ENCODE assay signal across 11 mouse cellular contexts in genomic region chr4:106704416-106704815, GRCm38 (mm10). TPM values are rescaled to one million over a fixed set of nuclear protein-coding genes. Genes with fewer than 3 reads are reported as not detected.
DNase-seq lines count a peak whose midpoint lies in the region; ATAC-seq lines count a peak whose summit lies in the region.
"Had no signal": no experiment of that assay in that cellular context is flagged by ENCODE, and none has a peak within 500 bp of the region (broad histone marks: within the 10 kb centered on the region; RNA-seq: fewer than 3 reads in every experiment).

No protein-coding gene starts in this region.

- no peak overlapping the region for H3K4me2 ChIP-seq in forebrain, embryonic 14.5 days (ENCODE audit: low read length)
- H3K4me2 ChIP-seq in neural tube, embryonic 13.5 days, result no peak overlapping the region
- H3K4me2 ChIP-seq: heart, embryonic 15.5 days had no signal

- no peak overlapping the region for H3K4me3 ChIP-seq in forebrain, embryonic 14.5 days (ENCODE audit: low read depth, low read length)
- H3K4me3 ChIP-seq in neural tube, embryonic 13.5 days, result no peak overlapping the region
- H3K4me3 ChIP-seq: heart, embryonic 15.5 days; megakaryocyte, embryonic 14.5 days had no signal

- H3K9me3 ChIP-seq in forebrain, embryonic 14.5 days (replicated peaks; ENCODE audit: control insufficient read depth, low read length), result no peaks in the 10 kb centered on the region
- no peaks in the 10 kb centered on the region for H3K9me3 ChIP-seq in neural tube, embryonic 13.5 days
- H3K9me3 ChIP-seq: heart, embryonic 15.5 days; megakaryocyte, embryonic 14.5 days had no signal

- no peaks in the 10 kb centered on the region for H3K27me3 ChIP-seq in forebrain, embryonic 14.5 days (replicated peaks; ENCODE audit: control insufficient read depth, insufficient read depth, low read length)
- no peaks in the 10 kb centered on the region for H3K27me3 ChIP-seq in neural tube, embryonic 13.5 days

- ATAC-seq in forebrain, embryonic 14.5 days, result peak; percentile 63; the same call in 1 of the 2 replicates
- peak; percentile 33; the same call in 1 of the 2 replicates for ATAC-seq in neural tube, embryonic 13.5 days (ENCODE audit: low read depth)
- ATAC-seq in CD4-positive, CD25-positive, alpha-beta regulatory T cell, adult 4 months, result no peak

- peak; percentile 45 for DNase-seq in cerebellum, adult 9-10 months
- DNase-seq in forebrain, embryonic 14.5 days (ENCODE audit: low spot score), result peak; percentile 72
- DNase-seq in kidney, postnatal 36 days, result peak; percentile 53 to 59
- no peak for DNase-seq in thymus, postnatal 0 days (ENCODE audit: low spot score)
- DNase-seq in gastrocnemius, adult 8-10 months (ENCODE audit: low spot score in 2 of 2), result no peak
- DNase-seq in lung, postnatal 10 days, result no peak
- DNase-seq: adrenal gland, postnatal 14 days had no signal

- H3K9ac ChIP-seq in forebrain, embryonic 14.5 days (ENCODE audit: low read length), result peak overlapping the region; percentile 41; the same call in 1 of the 2 replicates
- 0 out of 2 replicates have a peak overlapping the region, but pooled peaks have one; percentile 17 for H3K9ac ChIP-seq in neural tube, embryonic 13.5 days
- H3K9ac ChIP-seq: heart, embryonic 15.5 days had no signal

- WGBS in forebrain, embryonic 14.5 days, result 23% methylated on average over 11 of the region's 11 CpGs
- WGBS in neural tube, embryonic 13.5 days, result 42% methylated on average over 11 of the region's 11 CpGs

- H3K27ac ChIP-seq in forebrain, embryonic 14.5 days (ENCODE audit: low read depth, low read length), result peak overlapping the region; percentile 68
- H3K27ac ChIP-seq in neural tube, embryonic 13.5 days (replicated peaks), result peak overlapping the region; percentile 78
- H3K27ac ChIP-seq: heart, embryonic 15.5 days had no signal

- no peaks in the 10 kb centered on the region for H3K36me3 ChIP-seq in forebrain, embryonic 14.5 days (ENCODE audit: control insufficient read depth, insufficient read depth, low read length)
- no peaks in the 10 kb centered on the region for H3K36me3 ChIP-seq in neural tube, embryonic 13.5 days
- H3K36me3 ChIP-seq: heart, embryonic 15.5 days had no signal

- peaks cover 27% of the 10 kb centered on the region for H3K4me1 ChIP-seq in forebrain, embryonic 14.5 days (ENCODE audit: control insufficient read depth, insufficient read depth, low read length)
- peaks cover 51% of the 10 kb centered on the region for H3K4me1 ChIP-seq in neural tube, embryonic 13.5 days (replicated peaks)
- H3K4me1 ChIP-seq: heart, embryonic 15.5 days had no signal

RNA-seq across cellular contexts. Expression of gene Ttc4, which starts 25.7 kb away (rescaled TPM):
- 106 and 107 TPM in 2 replicates for polyA plus RNA-seq in forebrain, embryonic 14.5 days (2014; fragmentation: Nextera tagmentation; extraction: Ambion mirVana)
- 109 and 119 TPM in 2 replicates for polyA plus RNA-seq in neural tube, embryonic 13.5 days (2015; fragmentation: Nextera tagmentation; extraction: Ambion mirVana)
- polyA plus RNA-seq in thymus, postnatal 0 days (2015; fragmentation: Nextera tagmentation; extraction: Ambion mirVana), result 61.4 TPM in 2 replicates
- 10 to 100 TPM; 53.8 to 77.4 TPM for polyA plus RNA-seq in CD4-positive, CD25-positive, alpha-beta regulatory T cell, adult 4 months (2017; shearing (Covaris generic))
- total RNA-seq in gastrocnemius, adult 8-10 months (2022), result 10 to 100 TPM; 21.9 to 28.7 (median 26.4) TPM

RNA-seq across cellular contexts. Expression of gene Mroh7, which starts 26.3 kb away (rescaled TPM):
- polyA plus RNA-seq in forebrain, embryonic 14.5 days (2014; fragmentation: Nextera tagmentation; extraction: Ambion mirVana), result 0.09 and 0.18 TPM in 2 replicates
- 0.54 and 0.61 TPM in 2 replicates for polyA plus RNA-seq in neural tube, embryonic 13.5 days (2015; fragmentation: Nextera tagmentation; extraction: Ambion mirVana)
- not detected in 2 replicates for polyA plus RNA-seq in thymus, postnatal 0 days (2015; fragmentation: Nextera tagmentation; extraction: Ambion mirVana)
- not detected for polyA plus RNA-seq in CD4-positive, CD25-positive, alpha-beta regulatory T cell, adult 4 months (2017; shearing (Covaris generic))
- under 1 TPM in 2 of 4 experiments, not detected in 2; 0.12 to 0.19 TPM for total RNA-seq in gastrocnemius, adult 8-10 months (2022)

RNA-seq across cellular contexts. Expression of gene Fam151a, which starts 29.3 kb away (rescaled TPM):
- not detected in 2 replicates for polyA plus RNA-seq in forebrain, embryonic 14.5 days (2014; fragmentation: Nextera tagmentation; extraction: Ambion mirVana)
- not detected in 2 replicates for polyA plus RNA-seq in neural tube, embryonic 13.5 days (2015; fragmentation: Nextera tagmentation; extraction: Ambion mirVana)
- polyA plus RNA-seq in thymus, postnatal 0 days (2015; fragmentation: Nextera tagmentation; extraction: Ambion mirVana), result 0.21 and 0.22 TPM in 2 replicates
- polyA plus RNA-seq in CD4-positive, CD25-positive, alpha-beta regulatory T cell, adult 4 months (2017; shearing (Covaris generic)), result not detected
- not detected for total RNA-seq in gastrocnemius, adult 8-10 months (2022)
- total RNA-seq: adrenal gland, postnatal 14 days had no signal

RNA-seq across cellular contexts. Expression of gene Pars2, which starts 53.5 kb away (rescaled TPM):
- polyA plus RNA-seq in forebrain, embryonic 14.5 days (2014; fragmentation: Nextera tagmentation; extraction: Ambion mirVana), result 11.7 and 12.7 TPM in 2 replicates
- 8.7 and 9.7 TPM in 2 replicates for polyA plus RNA-seq in neural tube, embryonic 13.5 days (2015; fragmentation: Nextera tagmentation; extraction: Ambion mirVana)
- polyA plus RNA-seq in thymus, postnatal 0 days (2015; fragmentation: Nextera tagmentation; extraction: Ambion mirVana), result 12.7 and 13.9 TPM in 2 replicates
- polyA plus RNA-seq in CD4-positive, CD25-positive, alpha-beta regulatory T cell, adult 4 months (2017; shearing (Covaris generic)), result 10 to 100 TPM; 11.4 to 17.4 TPM
- total RNA-seq in gastrocnemius, adult 8-10 months (2022), result 1 to 10 TPM; 1.7 to 5.9 (median 3.7) TPM

Comparison
In these comparisons a context has a peak if more than half of its experiments do, and no peak if none do; other contexts are left out.
1. DNase-seq: peak in cerebellum, adult 9-10 months (single experiment), forebrain, embryonic 14.5 days (single experiment) and kidney, postnatal 36 days (2 of 2); none in thymus, postnatal 0 days (single experiment), gastrocnemius, adult 8-10 months (0 of 2) and lung, postnatal 10 days (single experiment).